Mouse (Mus musculus) forebrain, embryonic 13.5 days (tissue): ENCODE data around the gene Olfr1177-ps. TPM values are rescaled to one million over a fixed set of nuclear protein-coding genes. Genes with fewer than 3 reads are reported as not detected.

Experiments used
- ATAC-seq: fragments of 200-750 bp; cut with Nextera tagmentation; 2 replicates; pipeline ENCODE4 v1.8.0; 2017
- H3K27ac ChIP-seq: fragments of 300-500 bp; sonication (generic); 2 replicates; pipeline ENCODE4 v1.5.1; 2015; ENCODE audit warnings: inconsistent platforms, mild to moderate bottlenecking, moderate library complexity
- H3K27me3 ChIP-seq: fragments of 300-500 bp; sonication (generic); 2 replicates; pipeline ENCODE4 v1.6.1; 2015; ENCODE audit warnings: mild to moderate bottlenecking, inconsistent platforms
- H3K36me3 ChIP-seq: fragments of 300-500 bp; sonication (generic); 2 replicates; pipeline ENCODE4 v1.6.1; 2015; ENCODE audit warnings: mild to moderate bottlenecking, inconsistent platforms; ENCODE audit not compliant: poor library complexity, severe bottlenecking
- H3K4me1 ChIP-seq: fragments of 300-500 bp; sonication (generic); 2 replicates; pipeline ENCODE4 v1.6.1; 2015; ENCODE audit warnings: inconsistent platforms
- H3K4me2 ChIP-seq: fragments of 300-500 bp; sonication (generic); 2 replicates; pipeline ENCODE4 v1.6.1; 2015; ENCODE audit warnings: inconsistent platforms, mild to moderate bottlenecking, moderate library complexity
- H3K4me3 ChIP-seq: fragments of 300-500 bp; sonication (generic); 2 replicates; pipeline ENCODE4 v1.5.1; 2015; ENCODE audit warnings: mild to moderate bottlenecking, inconsistent platforms
- H3K9ac ChIP-seq: fragments of 300-500 bp; sonication (generic); 2 replicates; pipeline ENCODE4 v1.6.1; 2015; ENCODE audit warnings: mild to moderate bottlenecking, inconsistent platforms
- H3K9me3 ChIP-seq: fragments of 300-500 bp; sonication (generic); replicated peaks from 2 replicates; pipeline ENCODE4 v1.6.1; 2016; ENCODE audit warnings: inconsistent platforms
- WGBS: fragments of 180-500 bp; shearing (Covaris S2); methylation state at CpG from one replicate; pipeline ENCODE4 v1.1.7; 2015; 5-methylcytosine and 5-hydroxymethylcytosine counted together
- polyA plus RNA-seq: library from polyadenylated mRNA; unstranded; fragments of >200 nt; fragmentation: Nextera tagmentation; extraction: Ambion mirVana; gene quantifications from 2 replicates; pipeline ENCODE4 v1.2.1, GENCODE M21; 2015

Olfr1177-ps gene
- not detected in 2 replicates for polyA plus RNA-seq

DNA sequence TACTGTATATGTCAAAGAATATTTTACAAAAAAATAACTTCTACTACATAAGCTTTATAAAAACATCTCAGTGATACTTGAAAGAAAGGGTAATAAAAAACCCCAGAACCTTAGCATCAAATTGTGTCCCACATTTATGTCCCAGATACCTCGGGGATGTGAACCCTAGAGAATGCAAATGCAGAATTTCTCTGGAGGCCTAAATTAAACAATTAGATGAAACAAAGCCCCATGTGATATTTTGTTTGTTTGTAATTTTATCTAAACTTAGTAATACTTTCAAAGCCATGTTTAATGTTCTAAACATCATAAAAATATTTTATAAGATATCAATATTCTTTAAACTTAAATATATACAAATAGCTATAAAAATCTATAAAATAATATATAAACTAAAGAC, at the start of gene Olfr1177-ps:
Olfr1177-ps (minus strand) TSS at position 101 of the 400 bp plus-strand sequence.
- Histone ChIP-seq H3K9me3 (no peaks in the 10 kb centered on the region), H3K4me1 (no peaks in the 10 kb centered on the region), H3K4me2 (no peak within 1 kb of the TSS), H3K27me3 (no peaks in the 10 kb centered on the region), H3K4me3 (no peak within 1 kb of the TSS), H3K36me3 (no peaks in the 10 kb centered on the region), H3K9ac (no peak within 1 kb of the TSS), H3K27ac (no peak within 1 kb of the TSS)
- WGBS, result 85% methylated on average over 1 of the region's 1 CpGs
- no peak for ATAC-seq

DNA sequence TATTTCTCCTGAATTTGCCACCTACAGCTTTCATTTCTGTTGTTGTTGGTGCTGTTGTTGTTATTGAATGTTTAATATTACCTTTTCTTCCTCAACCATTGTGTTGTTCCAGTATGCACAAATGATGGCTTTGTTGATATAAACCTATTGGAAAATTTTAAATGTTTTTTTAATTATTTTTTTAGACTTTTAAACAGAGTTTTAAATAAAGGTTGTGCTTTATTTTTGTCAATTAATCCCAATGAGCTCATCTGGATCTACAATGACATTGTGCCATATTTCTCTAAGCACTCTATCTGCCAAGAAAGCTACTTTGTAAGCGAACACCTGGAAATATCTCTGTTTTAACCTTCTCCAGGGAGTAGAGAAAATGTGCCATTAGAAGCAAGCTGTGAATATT, 40.5 kb upstream of the Olfr1177-ps start, which contains the start of gene Olfr1178:
Olfr1178 (plus strand) TSS at position 301 of the 400 bp plus-strand sequence.
- Histone ChIP-seq H3K9ac (no peak within 1 kb of the TSS), H3K4me3 (no peak within 1 kb of the TSS), H3K27ac (no peak within 1 kb of the TSS), H3K27me3 (no peaks in the 10 kb centered on the region), H3K4me2 (no peak within 1 kb of the TSS), H3K4me1 (no peaks in the 10 kb centered on the region), H3K9me3 (no peaks in the 10 kb centered on the region), H3K36me3 (no peaks in the 10 kb centered on the region)
- no peak for ATAC-seq
- WGBS, result 75% methylated on average over 1 of the region's 1 CpGs

DNA sequence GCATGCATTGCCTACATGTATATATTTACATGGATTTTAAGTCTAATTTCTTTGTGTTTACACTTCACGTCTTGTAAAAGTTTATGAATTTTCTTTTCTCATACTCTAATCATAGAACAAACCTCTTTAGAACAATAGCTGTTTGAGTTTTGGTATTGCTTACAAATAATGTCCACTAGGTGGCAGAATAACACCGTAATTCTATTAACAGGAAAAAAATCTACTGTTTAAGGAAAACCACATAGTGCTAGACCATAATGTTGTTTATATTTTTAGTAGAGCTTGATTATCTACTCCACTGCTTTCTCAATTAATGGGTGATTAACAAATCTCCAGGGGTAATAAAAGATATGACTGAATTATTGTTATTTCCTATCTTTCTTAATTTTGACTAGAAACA, 10.0 kb upstream of the Olfr1177-ps start:
- no peak overlapping the region for H3K27ac ChIP-seq
- no peaks in the 10 kb centered on the region for H3K36me3 ChIP-seq
- no peak overlapping the region for H3K4me2 ChIP-seq
- no peaks in the 10 kb centered on the region for H3K4me1 ChIP-seq
- 4% methylated on average over 2 of the region's 2 CpGs for WGBS
- no peaks in the 10 kb centered on the region for H3K27me3 ChIP-seq
- H3K9ac ChIP-seq, result no peak overlapping the region
- peak; percentile 57; the same call in 1 of the 2 replicates for ATAC-seq
- H3K4me3 ChIP-seq, result no peak overlapping the region
- no peaks in the 10 kb centered on the region for H3K9me3 ChIP-seq

DNA sequence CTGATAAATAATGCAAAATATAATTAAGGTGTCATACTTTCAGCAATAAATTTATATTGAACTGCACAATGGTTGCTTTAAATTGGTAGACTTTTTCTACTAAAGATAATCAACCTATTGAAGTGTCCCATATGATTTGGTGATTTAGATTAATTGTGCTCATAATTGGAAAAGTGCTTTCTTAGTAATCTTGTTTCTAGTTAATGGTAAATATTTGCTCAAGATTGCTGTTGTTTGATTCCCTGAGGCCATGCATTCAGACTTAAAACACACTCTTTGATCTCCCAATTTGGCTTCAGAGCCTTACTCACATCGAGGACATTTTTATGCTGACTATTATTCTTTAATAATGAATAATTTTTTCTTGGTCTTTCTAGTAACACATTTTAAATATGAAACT, 9.9 kb downstream of the Olfr1177-ps start, which contains the start of gene Olfr1176:
Olfr1176 (plus strand) TSS at position 301 of the 400 bp plus-strand sequence.
- H3K4me1 ChIP-seq, result no peaks in the 10 kb centered on the region
- H3K9me3 ChIP-seq, result no peaks in the 10 kb centered on the region
- H3K4me3 ChIP-seq, result no peak within 1 kb of the TSS
- no peak within 1 kb of the TSS for H3K9ac ChIP-seq
- no peak for ATAC-seq
- H3K36me3 ChIP-seq, result no peaks in the 10 kb centered on the region
- no peak within 1 kb of the TSS for H3K4me2 ChIP-seq
- 78% methylated on average over 1 of the region's 1 CpGs for WGBS
- H3K27me3 ChIP-seq, result no peaks in the 10 kb centered on the region
- H3K27ac ChIP-seq, result no peak within 1 kb of the TSS

GRCm38 (mm10) chr2:88327115-88327514, 19.2 kb downstream of the Olfr1177-ps start, which contains the start of gene Olfr1175-ps:
Gene Olfr1175-ps (minus strand): TSS chr2:88327215.
- no peak for ATAC-seq
- Histone ChIP-seq H3K4me1 (no peaks in the 10 kb centered on the region), H3K4me3 (no peak within 1 kb of the TSS), H3K27me3 (no peaks in the 10 kb centered on the region), H3K36me3 (no peaks in the 10 kb centered on the region), H3K9ac (no peak within 1 kb of the TSS), H3K27ac (no peak within 1 kb of the TSS), H3K4me2 (no peak within 1 kb of the TSS), H3K9me3 (no peaks in the 10 kb centered on the region)
- 93% methylated on average over 2 of the region's 2 CpGs for WGBS

- Histone ChIP-seq H3K4me3 (no peak within 1 kb of the TSS), H3K9me3 (no peaks in the 10 kb centered on the region), H3K4me1 (no peaks in the 10 kb centered on the region), H3K27me3 (no peaks in the 10 kb centered on the region), H3K36me3 (no peaks in the 10 kb centered on the region), H3K9ac (no peak within 1 kb of the TSS), H3K4me2 (no peak within 1 kb of the TSS), H3K27ac (no peak within 1 kb of the TSS)
- WGBS, result 90% methylated on average over 4 of the region's 4 CpGs
- no peak for ATAC-seq
Measured at GRCm38 (mm10) chr2:88315035-88315434, 31.3 kb downstream of the Olfr1177-ps start, which contains the start of gene Olfr1174-ps. Gene Olfr1174-ps (minus strand): TSS chr2:88315135.

Other genes starting within 250 kb of the Olfr1177-ps start
- gene Olfr1166, start 218.2 kb downstream of the Olfr1177-ps start, polyA plus RNA-seq, result not detected in 2 replicates
- not detected in 2 replicates for gene Olfr1167, start 191.3 kb downstream of the Olfr1177-ps start, polyA plus RNA-seq
- gene Olfr1168, start 164.6 kb downstream of the Olfr1177-ps start, polyA plus RNA-seq, result not detected in 2 replicates
- gene Olfr1170, start 118.2 kb downstream of the Olfr1177-ps start, polyA plus RNA-seq, result not detected in 2 replicates
- gene Olfr1173, start 66.6 kb downstream of the Olfr1177-ps start, polyA plus RNA-seq, result not detected in 2 replicates
- not detected in 2 replicates for gene Olfr1174-ps, start 31.4 kb downstream of the Olfr1177-ps start, polyA plus RNA-seq
- not detected in 2 replicates for gene Olfr1175-ps, start 19.3 kb downstream of the Olfr1177-ps start, polyA plus RNA-seq
- gene Olfr1176, start 9.8 kb downstream of the Olfr1177-ps start, polyA plus RNA-seq, result not detected in 2 replicates
- gene Olfr1178, start 40.6 kb upstream of the Olfr1177-ps start, polyA plus RNA-seq, result not detected in 2 replicates
- not detected in 2 replicates for gene Olfr1179, start 60.0 kb upstream of the Olfr1177-ps start, polyA plus RNA-seq
- gene Olfr1180, start 72.7 kb upstream of the Olfr1177-ps start, polyA plus RNA-seq, result not detected in 2 replicates
- gene Olfr1181, start 79.7 kb upstream of the Olfr1177-ps start, polyA plus RNA-seq, result not detected in 2 replicates
- gene Gm13757, start 102.6 kb upstream of the Olfr1177-ps start, polyA plus RNA-seq, result not detected in 2 replicates
- not detected in 2 replicates for gene Olfr1183, start 108.4 kb upstream of the Olfr1177-ps start, polyA plus RNA-seq
- gene Olfr1184, start 137.1 kb upstream of the Olfr1177-ps start, polyA plus RNA-seq, result not detected in 2 replicates
- gene Olfr1185-ps1, start 146.8 kb upstream of the Olfr1177-ps start, polyA plus RNA-seq, result not detected in 2 replicates
- gene Olfr1186, start 172.1 kb upstream of the Olfr1177-ps start, polyA plus RNA-seq, result not detected in 2 replicates
- gene Olfr1188, start 210.4 kb upstream of the Olfr1177-ps start, polyA plus RNA-seq, result not detected in 2 replicates
- gene Olfr1189, start 240.0 kb upstream of the Olfr1177-ps start, polyA plus RNA-seq, result not detected in 2 replicates